Mouse (Mus musculus) liver, embryonic 14.5 days (tissue): ENCODE measurements at regions not wholly inside any gene's neighbourhood (a gene's known extent, or its start where the extent isn't known, plus 50 kb on each side); places are given as distances from the start of the nearest gene placed in this dataset.

ENCODE experiments used
- CTCF ChIP-seq: IDR thresholded peaks from 2 replicates; pipeline ENCODE4 v1.5.1; 2016; ENCODE audit warnings: antibody characterized with exemption, low read depth, control low read depth
- EP300 ChIP-seq: IDR thresholded peaks from 2 replicates; pipeline ENCODE4 v1.6.1; 2016; ENCODE audit warnings: antibody characterized with exemption, low read depth

GRCm38 (mm10) chr14:105523849-105524248, 265.5 kb downstream of the Ndfip2 start:
- TF ChIP-seq EP300 (no peak), CTCF (no peak)
